ENCODE assay signal across 26 mouse cellular contexts in the genomic region with DNA sequence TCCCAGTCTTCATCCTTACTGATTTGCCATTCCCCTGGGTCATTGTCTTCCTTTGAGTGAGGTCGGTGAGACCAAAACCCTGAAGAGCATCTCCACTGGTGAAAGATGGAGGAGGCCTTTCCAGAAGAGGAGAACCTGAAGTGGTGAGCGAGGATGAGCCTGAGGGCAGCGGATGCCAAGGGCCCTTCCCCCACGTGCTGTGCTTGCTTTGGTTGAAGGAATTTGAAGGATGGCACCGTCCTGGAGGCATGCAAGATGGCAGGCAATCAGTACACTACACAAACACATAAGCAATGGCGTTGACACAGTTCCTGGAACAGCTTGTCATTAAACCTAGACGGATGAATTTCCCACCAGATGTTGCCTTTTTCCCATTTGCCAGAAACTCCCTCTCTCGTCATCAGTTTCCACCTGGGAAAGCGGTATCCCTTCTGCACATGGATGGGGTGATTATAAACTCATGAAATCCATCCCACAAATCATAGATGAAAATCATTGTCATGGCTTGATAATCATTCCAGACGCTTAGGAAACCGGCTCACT. TPM values are rescaled to one million over a fixed set of nuclear protein-coding genes. Genes with fewer than 3 reads are reported as not detected.
A peak's percentile ranks its signal among the peaks of the same experiment; 100 is the strongest.
DNase-seq lines count a peak whose midpoint lies in the region; ATAC-seq and TF ChIP-seq lines count a peak whose summit lies in the region.
"Had no signal": no experiment of that assay in that cellular context is flagged by ENCODE, and none has a peak within 500 bp of the region (broad histone marks: within the 10 kb centered on the region; RNA-seq: fewer than 3 reads in every experiment).

No protein-coding gene starts in this region.

- TF ChIP-seq CTCF in lung, embryonic 14.5 days (IDR thresholded peaks at IDR 0.05; ENCODE audit: low read depth) = no peak
- TF ChIP-seq CTCF in brain, embryonic 14.5 days (IDR thresholded peaks at IDR 0.05; ENCODE audit: borderline replicate concordance, extremely low read depth, insufficient read depth, insufficient read length) = no peak
- no peak for TF ChIP-seq CTCF in forebrain, postnatal 0 days (IDR thresholded peaks at IDR 0.05; ENCODE audit: low read depth)

- 92% methylated on average over 11 of the region's 11 CpGs for WGBS in forebrain, embryonic 10.5 days
- 88% methylated on average over 11 of the region's 11 CpGs for WGBS in forebrain, embryonic 11.5 days
- whole genome bisulfite sequencing in lung, embryonic 14.5 days = 61% methylated on average over 11 of the region's 11 CpGs
- 61% methylated on average over 11 of the region's 11 CpGs for WGBS in forebrain, postnatal 0 days

- no peak for TF ChIP-seq POLR2A in brain, embryonic 14.5 days (IDR thresholded peaks at IDR 0.05; ENCODE audit: borderline replicate concordance, extremely low read depth, insufficient read depth, insufficient read length, poor library complexity, severe bottlenecking)

- no peak for DNase-seq in forebrain, embryonic 10.5 days (ENCODE audit: extremely low spot score, low spot score)
- no peak for DNase-seq in forebrain, embryonic 11.5 days (ENCODE audit: low spot score)
- no peak for DNase-seq in lung, embryonic 14.5 days
- no peak for DNase-seq in lung, postnatal 14 days
- DNase-seq in brain, embryonic 14.5 days (ENCODE audit: low read depth) = peak; percentile 61
- no peak for DNase-seq in forebrain, postnatal 0 days
- DNase-seq in thymus, adult 18-20 months = no peak
- DNase-seq in retina, postnatal 1 day = no peak
- DNase-seq: adrenal gland, postnatal 10 days; cerebellum, adult 9-11 months; heart, postnatal 4 days; right cerebral cortex, postnatal 4 days had no signal

- no peak overlapping the region for H3K4me2 ChIP-seq in forebrain, embryonic 11.5 days (ENCODE audit: low read depth, low read length, severe bottlenecking)
- H3K4me2 ChIP-seq in lung, embryonic 14.5 days = no peak overlapping the region
- H3K4me2 ChIP-seq in forebrain, postnatal 0 days (ENCODE audit: low read depth) = no peak overlapping the region
- H3K4me2 ChIP-seq: embryonic facial prominence, embryonic 13.5 days; heart, embryonic 13.5 days; kidney, embryonic 15.5 days; liver, embryonic 15.5 days; midbrain, embryonic 11.5 days had no signal

- H3K36me3 ChIP-seq in forebrain, embryonic 10.5 days (replicated peaks) = no peaks in the 10 kb centered on the region
- H3K36me3 ChIP-seq in forebrain, embryonic 11.5 days (ENCODE audit: control insufficient read depth, insufficient read depth, low read length) = no peaks in the 10 kb centered on the region
- peaks cover 47% of the 10 kb centered on the region for H3K36me3 ChIP-seq in lung, embryonic 14.5 days (ENCODE audit: insufficient read depth)
- H3K36me3 ChIP-seq in forebrain, postnatal 0 days (ENCODE audit: insufficient read depth) = no peaks in the 10 kb centered on the region
- H3K36me3 ChIP-seq: liver, embryonic 15.5 days had no signal

- H3K4me3 ChIP-seq in forebrain, embryonic 10.5 days = no peak overlapping the region
- H3K4me3 ChIP-seq in forebrain, embryonic 11.5 days (ENCODE audit: low read depth, low read length) = no peak overlapping the region
- H3K4me3 ChIP-seq in lung, embryonic 14.5 days (ENCODE audit: low read depth, low read length) = no peak overlapping the region
- H3K4me3 ChIP-seq in forebrain, postnatal 0 days (ENCODE audit: low read depth, low read length) = no peak overlapping the region
- H3K4me3 ChIP-seq: embryonic facial prominence, embryonic 13.5 days; heart, embryonic 13.5 days; kidney, embryonic 15.5 days; liver, embryonic 15.5 days; myocyte had no signal

- no peaks in the 10 kb centered on the region for H3K27me3 ChIP-seq in forebrain, embryonic 10.5 days (ENCODE audit: poor library complexity, severe bottlenecking)
- no peaks in the 10 kb centered on the region for H3K27me3 ChIP-seq in forebrain, embryonic 11.5 days (ENCODE audit: control insufficient read depth, insufficient read depth, low read length)
- H3K27me3 ChIP-seq in lung, embryonic 14.5 days (ENCODE audit: insufficient read depth, low read length) = no peaks in the 10 kb centered on the region
- H3K27me3 ChIP-seq in forebrain, postnatal 0 days (ENCODE audit: insufficient read depth, low read length) = no peaks in the 10 kb centered on the region
- H3K27me3 ChIP-seq: embryonic facial prominence, embryonic 13.5 days; heart, embryonic 13.5 days; kidney, embryonic 15.5 days; liver, embryonic 15.5 days had no signal

- no peak for ATAC-seq in forebrain, embryonic 11.5 days (replicated peaks; ENCODE audit: low FRiP score)
- no peak; the same call in 1 of the 2 replicates for ATAC-seq in lung, embryonic 14.5 days (ENCODE audit: insufficient read depth)
- no peak for ATAC-seq in forebrain, postnatal 0 days
- ATAC-seq: activated CD4-positive, CD25-positive, alpha-beta regulatory T cell, adult 4 months; CD4-positive, CD25-positive, alpha-beta regulatory T cell, adult 4 months; intestine, embryonic 16.5 days; Patski had no signal

- H3K27ac ChIP-seq in forebrain, embryonic 10.5 days = peak overlapping the region; percentile 85; the same call in 1 of the 2 replicates
- no peak overlapping the region for H3K27ac ChIP-seq in forebrain, embryonic 11.5 days (ENCODE audit: low read depth, low read length)
- H3K27ac ChIP-seq in lung, embryonic 14.5 days (ENCODE audit: low read depth) = 0 out of 2 replicates have a peak overlapping the region, but pooled peaks have one; percentile 26
- H3K27ac ChIP-seq in forebrain, postnatal 0 days (ENCODE audit: low read depth, low read length) = 0 out of 2 replicates have a peak overlapping the region, but pooled peaks have one; percentile 2
- H3K27ac ChIP-seq: embryonic facial prominence, embryonic 13.5 days; heart, embryonic 13.5 days; kidney, embryonic 15.5 days; liver, embryonic 15.5 days had no signal

- H3K4me1 ChIP-seq in forebrain, embryonic 10.5 days = peaks cover 40% of the 10 kb centered on the region
- H3K4me1 ChIP-seq in forebrain, embryonic 11.5 days (replicated peaks; ENCODE audit: control insufficient read depth, insufficient read depth, low read length) = peaks cover 16% of the 10 kb centered on the region; the same call in 1 of the 2 replicates
- H3K4me1 ChIP-seq in lung, embryonic 14.5 days (ENCODE audit: insufficient read depth) = 0 out of 2 replicates have a peak, but pooled peaks cover 14% of the 10 kb centered on the region
- peaks cover 14% of the 10 kb centered on the region for H3K4me1 ChIP-seq in forebrain, postnatal 0 days (ENCODE audit: insufficient read depth)
- H3K4me1 ChIP-seq: kidney, embryonic 15.5 days; liver, embryonic 15.5 days had no signal

- no peak overlapping the region for H3K9ac ChIP-seq in forebrain, embryonic 11.5 days (ENCODE audit: low read length)
- no peak overlapping the region for H3K9ac ChIP-seq in lung, embryonic 14.5 days
- H3K9ac ChIP-seq in forebrain, postnatal 0 days = no peak overlapping the region
- H3K9ac ChIP-seq: embryonic facial prominence, embryonic 13.5 days; heart, embryonic 13.5 days; kidney, embryonic 15.5 days; liver, embryonic 15.5 days had no signal

- no peaks in the 10 kb centered on the region for H3K9me3 ChIP-seq in forebrain, embryonic 10.5 days
- no peaks in the 10 kb centered on the region for H3K9me3 ChIP-seq in forebrain, embryonic 11.5 days (ENCODE audit: control insufficient read depth, low read length)
- H3K9me3 ChIP-seq in lung, embryonic 14.5 days (ENCODE audit: low read depth, low read length) = no peaks in the 10 kb centered on the region
- H3K9me3 ChIP-seq in forebrain, postnatal 0 days (ENCODE audit: low read length) = no peaks in the 10 kb centered on the region
- H3K9me3 ChIP-seq: embryonic facial prominence, embryonic 13.5 days; heart, embryonic 13.5 days; kidney, embryonic 15.5 days; liver, embryonic 15.5 days had no signal

RNA-seq across cellular contexts. Expression of gene Cer1, which starts 29.7 kb away (rescaled TPM):
- polyA plus RNA-seq in forebrain, embryonic 10.5 days (2016; fragmentation: Nextera tagmentation; extraction: Ambion mirVana) = not detected in 2 replicates
- not detected in 2 replicates for polyA plus RNA-seq in forebrain, embryonic 11.5 days (2014; fragmentation: Nextera tagmentation; extraction: Ambion mirVana)
- 3.1 and 3.9 TPM in 2 replicates for polyA plus RNA-seq in lung, embryonic 14.5 days (2014; fragmentation: Nextera tagmentation; extraction: Ambion mirVana)
- polyA plus RNA-seq in brain, embryonic 14.5 days (2012; rRNA removed) = 0.05 and 0.21 TPM in 2 replicates
- 0.15 and 0.19 TPM in 2 replicates for total RNA-seq in forebrain, postnatal 0 days (2014; rRNA removed)
- polyA plus RNA-seq in forebrain, postnatal 0 days (2015; fragmentation: Nextera tagmentation; extraction: Ambion mirVana) = 0.08 TPM in 1 of 2 replicates, not detected in the other
- total RNA-seq: adrenal gland, postnatal 10 days; ES-E14; granulocyte monocyte progenitor cell, adult 5-6 weeks; heart, postnatal 4 days; layer of hippocampus, postnatal 25 days had no signal
- polyA plus RNA-seq: activated CD4-positive, CD25-positive, alpha-beta regulatory T cell, adult 4 months; CD4-positive, CD25-positive, alpha-beta regulatory T cell, adult 4 months; large intestine, adult 2 months; liver, embryonic 15.5 days; midbrain, embryonic 11.5 days; myocyte; Patski had no signal

RNA-seq across cellular contexts. Expression of gene Zdhhc21, which starts 54.9 kb away (rescaled TPM):
- 11.6 and 13.7 TPM in 2 replicates for polyA plus RNA-seq in forebrain, embryonic 10.5 days (2016; fragmentation: Nextera tagmentation; extraction: Ambion mirVana)
- 14.2 and 15.6 TPM in 2 replicates for polyA plus RNA-seq in forebrain, embryonic 11.5 days (2014; fragmentation: Nextera tagmentation; extraction: Ambion mirVana)
- 15.2 and 17.5 TPM in 2 replicates for polyA plus RNA-seq in lung, embryonic 14.5 days (2014; fragmentation: Nextera tagmentation; extraction: Ambion mirVana)
- 12.4 and 14.7 TPM in 2 replicates for polyA plus RNA-seq in brain, embryonic 14.5 days (2012; rRNA removed)
- 31.6 and 39.6 TPM in 2 replicates for total RNA-seq in forebrain, postnatal 0 days (2014; rRNA removed)
- 6.2 and 11.9 TPM in 2 replicates for polyA plus RNA-seq in forebrain, postnatal 0 days (2015; fragmentation: Nextera tagmentation; extraction: Ambion mirVana)
